17 mouse cellular contexts compared by ENCODE assay signal in genomic region chr7:122316681-122317080, GRCm38 (mm10). TPM values are rescaled to one million over a fixed set of nuclear protein-coding genes. Genes with fewer than 3 reads are reported as not detected.
DNase-seq lines count a peak whose midpoint lies in the region; ATAC-seq lines count a peak whose summit lies in the region.
"Had no signal": no experiment of that assay in that cellular context is flagged by ENCODE, and none has a peak within 500 bp of the region (broad histone marks: within the 10 kb centered on the region; RNA-seq: fewer than 3 reads in every experiment).

No protein-coding gene starts in this region.

- H3K27me3 ChIP-seq in megakaryocyte, embryonic 14.5 days (replicated peaks): no peaks in the 10 kb centered on the region
- no peaks in the 10 kb centered on the region for H3K27me3 ChIP-seq in forebrain, embryonic 10.5 days (ENCODE audit: poor library complexity, severe bottlenecking)
- H3K27me3 ChIP-seq: forebrain, embryonic 13.5 days; heart, embryonic 12.5 days; liver, embryonic 13.5 days had no signal

- DNase-seq in heart, postnatal 4 days: peak; percentile 12
- DNase-seq in heart, adult 11 months: no peak
- DNase-seq in cerebellum, adult 8-10 months: peak; percentile 79
- no peak for DNase-seq in forebrain, embryonic 10.5 days (ENCODE audit: extremely low spot score, low spot score)
- no peak for DNase-seq in thymus, postnatal 14 days
- DNase-seq: adrenal gland, postnatal 14 days; kidney, adult 8-10 months; kidney, postnatal 25 days; layer of hippocampus, postnatal 36 days; liver, embryonic 13.5 days; right cerebral cortex, postnatal 14 days; thymus, postnatal 4 days had no signal

- H3K27ac ChIP-seq in forebrain, embryonic 10.5 days: no peak overlapping the region
- H3K27ac ChIP-seq: forebrain, embryonic 13.5 days; liver, embryonic 13.5 days; midbrain, embryonic 10.5 days had no signal

- peak overlapping the region; percentile 29 for H3K4me3 ChIP-seq in megakaryocyte, embryonic 14.5 days (replicated peaks)
- H3K4me3 ChIP-seq in forebrain, embryonic 10.5 days: no peak overlapping the region
- H3K4me3 ChIP-seq: forebrain, embryonic 13.5 days; heart, embryonic 12.5 days; liver, embryonic 13.5 days; midbrain, embryonic 10.5 days had no signal

- H3K36me3 ChIP-seq in megakaryocyte, embryonic 14.5 days (replicated peaks; ENCODE audit: low read length): peaks cover 5% of the 10 kb centered on the region
- H3K36me3 ChIP-seq in forebrain, embryonic 10.5 days (replicated peaks): no peaks in the 10 kb centered on the region
- H3K36me3 ChIP-seq: heart, embryonic 12.5 days; liver, embryonic 13.5 days; midbrain, embryonic 10.5 days had no signal

- 93% methylated on average over 3 of the region's 3 CpGs for WGBS in forebrain, embryonic 10.5 days

- ATAC-seq in megakaryocyte, adult 5-6 weeks (ENCODE audit: poor library complexity, severe bottlenecking): no peak
- ATAC-seq: forebrain, embryonic 13.5 days had no signal

- peaks cover 56% of the 10 kb centered on the region for H3K4me1 ChIP-seq in megakaryocyte, embryonic 14.5 days
- peaks cover 6% of the 10 kb centered on the region; the same call in 1 of the 2 replicates for H3K4me1 ChIP-seq in forebrain, embryonic 10.5 days

- H3K9me3 ChIP-seq in megakaryocyte, embryonic 14.5 days: peaks cover 5% of the 10 kb centered on the region; the same call in 1 of the 2 replicates
- H3K9me3 ChIP-seq in forebrain, embryonic 10.5 days: 0 out of 2 replicates have a peak, but pooled peaks cover 2% of the 10 kb centered on the region
- H3K9me3 ChIP-seq: forebrain, embryonic 13.5 days; liver, embryonic 13.5 days; midbrain, embryonic 10.5 days had no signal

RNA-seq across cellular contexts. Expression of gene Prkcb, which starts 28.1 kb away (rescaled TPM):
- 1 to 10 TPM; 2.1 to 3.0 TPM for total RNA-seq in heart, postnatal 4 days (2021)
- 0.82 and 0.83 TPM in 2 replicates for polyA plus RNA-seq in megakaryocyte, embryonic 14.5 days (2012; ENCODE audit: insufficient read depth, low replicate concordance)
- total RNA-seq in megakaryocyte, adult 5-6 weeks (2015): 131 and 135 TPM in 2 replicates
- total RNA-seq in megakaryocyte, adult 5-6 weeks (2017): 85.9 and 96.3 TPM in 2 replicates
- 3.5 and 4.6 TPM in 2 replicates for polyA plus RNA-seq in forebrain, embryonic 10.5 days (2016; fragmentation: Nextera tagmentation; extraction: Ambion mirVana)

Comparison
In these comparisons a context has a peak if more than half of its experiments do, and no peak if none do; other contexts are left out.
1. DNase-seq: peak in heart, postnatal 4 days (single experiment) and cerebellum, adult 8-10 months (single experiment); none in heart, adult 11 months (single experiment), forebrain, embryonic 10.5 days (single experiment) and thymus, postnatal 14 days (single experiment).
2. RNA of gene Prkcb, which starts 28.1 kb away (total RNA-seq): 85.9 to 135 TPM in megakaryocyte, adult 5-6 weeks; 2.1 to 3.0 TPM in heart, postnatal 4 days; every median in the first group is over 10 times any median in the second.